Mouse (Mus musculus) CH12.LX (cell line): ENCODE results near the gene Strip1. TPM values are rescaled to one million over a fixed set of nuclear protein-coding genes. Genes with fewer than 3 reads are reported as not detected.

ENCODE experiments used
- DNase-seq: peaks from one replicate; pipeline ENCODE4 v3.0.0-alpha.2; 2013; ENCODE audit errors: extremely low read depth
- H3K27ac ChIP-seq: 2 replicates; pipeline ENCODE4 v1.5.1; 2012; ENCODE audit warnings: low read depth, mild to moderate bottlenecking, control low read depth, moderate library complexity; ENCODE audit not compliant: insufficient read depth
- H3K27me3 ChIP-seq: replicated peaks from 2 replicates; pipeline ENCODE3; 2012; ENCODE audit warnings: inconsistent platforms
- H3K36me3 ChIP-seq, 2 experiments: replicated peaks in 1 of 2; 2 replicates each; pipeline versions ENCODE3 to v1.6.1; 2012; ENCODE audit warnings: inconsistent platforms in 1 of 2, low read length in 1 of 2, mild to moderate bottlenecking in 1 of 2, mixed read lengths in 1 of 2, moderate library complexity in 1 of 2; ENCODE audit not compliant: control insufficient read depth in 1 of 2, insufficient read depth in 1 of 2
- H3K4me1 ChIP-seq, 2 experiments: 2 replicates each; pipeline ENCODE4 v1.6.1; 2012; ENCODE audit warnings: inconsistent platforms in 1 of 2, moderate library complexity in 1 of 2; ENCODE audit not compliant: insufficient read depth in 2 of 2, control insufficient read depth in 1 of 2
- H3K4me2 ChIP-seq: 2 replicates; pipeline ENCODE4 v1.6.1; 2012; ENCODE audit warnings: low read depth, mild to moderate bottlenecking, control low read depth; ENCODE audit not compliant: poor library complexity, insufficient read depth, severe bottlenecking
- H3K4me3 ChIP-seq, 3 experiments: fragments of 150-350 bp in 1 of 3; sonication (generic) in 1 of 3; replicated peaks in 1 of 3; 2 replicates each; pipeline versions ENCODE3 to v1.5.1; 2011 to 2012; ENCODE audit warnings: low read depth in 2 of 3, low read length in 2 of 3, mild to moderate bottlenecking in 2 of 3, moderate library complexity in 2 of 3, control low read depth in 1 of 3, improper control_type of control experiment in 1 of 3, inconsistent platforms in 1 of 3, mixed read lengths in 1 of 3; ENCODE audit not compliant: poor library complexity in 1 of 3
- H3K79me2 ChIP-seq: replicated peaks from 2 replicates; pipeline ENCODE4 v1.6.1; 2012; ENCODE audit warnings: mild to moderate bottlenecking, moderate library complexity; ENCODE audit not compliant: control insufficient read depth, poor library complexity, insufficient read depth, severe bottlenecking; ENCODE audit errors: extremely low read depth
- H3K9ac ChIP-seq: 2 replicates; pipeline ENCODE4 v1.6.1; 2012; ENCODE audit warnings: low read depth, mild to moderate bottlenecking, control low read depth, moderate library complexity; ENCODE audit not compliant: insufficient read depth
- H3K9me3 ChIP-seq: replicated peaks from 2 replicates; pipeline ENCODE3; 2012; ENCODE audit warnings: low read length, inconsistent platforms, mixed read lengths
- CHD1 ChIP-seq: IDR thresholded peaks from 2 replicates; pipeline ENCODE4 v1.6.1; 2012; ENCODE audit warnings: low read depth, low read length, improper control_type of control experiment, inconsistent platforms
- CTCF ChIP-seq, 2 experiments: IDR thresholded peaks in 1 of 2; conservative IDR thresholded peaks in 1 of 2; 2 replicates each; pipeline ENCODE4 v1.5.1; 2011 to 2012; ENCODE audit warnings: low read depth in 2 of 2, low read length in 2 of 2, improper control_type of control experiment in 1 of 2, inconsistent platforms in 1 of 2, mild to moderate bottlenecking in 1 of 2, moderate library complexity in 1 of 2
- ELF1 ChIP-seq: IDR thresholded peaks from 2 replicates; pipeline ENCODE4 v1.6.1; 2014; ENCODE audit warnings: low read depth, mild to moderate bottlenecking, inconsistent platforms, low read length, improper control_type of control experiment
- EP300 ChIP-seq: IDR thresholded peaks from 2 replicates; pipeline ENCODE4 v1.6.1; 2011; ENCODE audit warnings: low read length, improper control_type of control experiment
- HCFC1 ChIP-seq: IDR thresholded peaks from 2 replicates; pipeline ENCODE4 v1.6.1; 2012; ENCODE audit warnings: low read depth, mild to moderate bottlenecking, inconsistent platforms, low read length, improper control_type of control experiment
- JUN ChIP-seq: IDR thresholded peaks from 2 replicates; pipeline ENCODE4 v1.6.1; 2011; ENCODE audit warnings: low read depth, mild to moderate bottlenecking, low read length, improper control_type of control experiment, moderate library complexity; ENCODE audit not compliant: insufficient read depth
- MAFK ChIP-seq: IDR thresholded peaks from 2 replicates; pipeline ENCODE4 v1.6.1; 2011; ENCODE audit warnings: low read length, improper control_type of control experiment; ENCODE audit not compliant: insufficient replicate concordance
- MYC ChIP-seq: IDR thresholded peaks from 2 replicates; pipeline ENCODE4 v1.6.1; 2011; ENCODE audit warnings: low read depth, mild to moderate bottlenecking, improper control_type of control experiment, low read length
- NELFE ChIP-seq: IDR thresholded peaks from 2 replicates; pipeline ENCODE4 v1.6.1; 2011; ENCODE audit warnings: low read depth, low read length, improper control_type of control experiment
- PAX5 ChIP-seq: IDR thresholded peaks from 2 replicates; pipeline ENCODE4 v1.6.1; 2012; ENCODE audit warnings: low read length, inconsistent platforms, mixed read lengths
- POLR2A ChIP-seq: IDR thresholded peaks from 2 replicates; pipeline ENCODE4 v1.6.1; 2011; ENCODE audit warnings: low read depth, mild to moderate bottlenecking, improper control_type of control experiment, low read length
- RAD21 ChIP-seq: IDR thresholded peaks from 2 replicates; pipeline ENCODE4 v1.6.1; 2011; ENCODE audit warnings: low read depth, mild to moderate bottlenecking, low read length, improper control_type of control experiment, moderate library complexity
- SMC3 ChIP-seq: IDR thresholded peaks from 2 replicates; pipeline ENCODE4 v1.6.1; 2011; ENCODE audit warnings: low read depth, low read length, improper control_type of control experiment
- TBP ChIP-seq: conservative IDR thresholded peaks from 2 replicates; pipeline ENCODE4 v1.6.1; 2011; ENCODE audit warnings: low read depth, low read length, improper control_type of control experiment
- UBTF ChIP-seq: IDR thresholded peaks from 2 replicates; pipeline ENCODE4 v1.6.1; 2012; ENCODE audit warnings: low read depth, mild to moderate bottlenecking, inconsistent platforms, low read length, improper control_type of control experiment, moderate library complexity
- USF1 ChIP-seq: IDR thresholded peaks from 2 replicates; pipeline ENCODE4 v1.6.1; 2014; ENCODE audit warnings: low read depth, mild to moderate bottlenecking, inconsistent platforms, low read length, improper control_type of control experiment
- USF2 ChIP-seq: conservative IDR thresholded peaks from 2 replicates; pipeline ENCODE4 v1.6.1; 2011; ENCODE audit warnings: low read depth, low read length, improper control_type of control experiment
- dilution Hi-C: fragments of 300-500 bp; cut with MboI; formaldehyde crosslinking; loops from 2 replicates; pipeline ENCODE4 v1.14.3; 2020; ENCODE audit warnings: low sequenced_read_pairs; ENCODE audit not compliant: extremely low pct_unique_long_range_greater_than_20kb, extremely low pct_ligation_motif_present
- in situ Hi-C: fragments of 300-500 bp; cut with MboI; formaldehyde crosslinking; loops from 3 replicates; pipeline ENCODE4 v1.14.3; 2019; ENCODE audit warnings: low sequenced_read_pairs, low pct_ligation_motif_present, low pct_unique_long_range_greater_than_20kb, mixed read lengths
- polyA plus RNA-seq: library from polyadenylated mRNA; unstranded; fragments of >175 nt; gene quantifications from 2 replicates; pipeline ENCODE4 v1.2.1, GENCODE M21; 2012; ENCODE audit warnings: low read depth; ENCODE audit not compliant: insufficient read length
- total RNA-seq, 2 experiments: library from RNA; depleted of rRNA; stranded (reverse); fragments of 300-350 nt in 1 of 2; fragments of >200 nt in 1 of 2; gene quantifications; 2 replicates each; pipeline ENCODE4 v1.2.3; 2012 to 2014

The Strip1 gene
- total and polyA plus RNA-seq, 3 experiments, result 18.4 to 28.2 (median 27.0) TPM

GRCm38 (mm10) chr3:107607221-107607620, 24.3 kb downstream of the Strip1 start:
- Histone ChIP-seq H3K4me1 (peaks cover 49 to 68% of the 10 kb centered on the region in 2 experiments), H3K9me3 (no peaks in the 10 kb centered on the region), H3K4me2 (no peak overlapping the region), H3K9ac (no peak overlapping the region)
- dilution Hi-C loops, result no loop called here
- TF ChIP-seq PAX5, result no peak
- TF ChIP-seq, all 38 proteins: peak for 0
- Histone ChIP-seq H3K4me3 (peak overlapping the region in 1 of 3 experiments; percentile 7), H3K36me3 (peaks cover 2 to 6% of the 10 kb centered on the region in 2 experiments), H3K27ac (no peak overlapping the region), H3K27me3 (no peaks in the 10 kb centered on the region), H3K79me2 (no peaks in the 10 kb centered on the region)
- in situ Hi-C loops, result no loop called here
- DNase-seq, result no peak

- H3K27me3 ChIP-seq, result peaks cover 4% of the 10 kb centered on the region
- dilution Hi-C loops, result no loop called here
- peaks cover 36 to 49% of the 10 kb centered on the region in 2 experiments for H3K4me1 ChIP-seq
Observed at GRCm38 (mm10) chr3:107605304-107605703, 26.2 kb downstream of the Strip1 start.

GRCm38 (mm10) chr3:107600127-107600526, 31.4 kb downstream of the Strip1 start:
- in situ Hi-C loops, result no loop called here
- peaks cover 17% of the 10 kb centered on the region for H3K9me3 ChIP-seq
- no peaks in the 10 kb centered on the region for H3K36me3 ChIP-seq
- H3K27me3 ChIP-seq, result peaks cover 4% of the 10 kb centered on the region
- DNase-seq, result no peak
- dilution Hi-C loops, result no loop called here
- H3K4me2 ChIP-seq, result no peak overlapping the region
- no peak overlapping the region for H3K4me3 ChIP-seq
- peaks cover 5 to 13% of the 10 kb centered on the region in 2 experiments; a peak in 2 of 4 replicates for H3K4me1 ChIP-seq
- TF ChIP-seq SMC3 (no peak), MAFK (no peak), MYC (no peak), NELFE (no peak), TBP (no peak), RAD21 (no peak), POLR2A (no peak), CHD1 (no peak), ELF1 (no peak), PAX5 (no peak), CTCF (conservative IDR thresholded peaks at IDR 0.05 in 1 of 2, IDR thresholded peaks at IDR 0.05 in 1 of 2; ENCODE audit: low read depth in 2 of 2, low read length in 2 of 2) (no peak), JUN (no peak), USF2 (no peak), UBTF (no peak), EP300 (no peak), USF1 (no peak), HCFC1 (no peak)
- no peaks in the 10 kb centered on the region for H3K79me2 ChIP-seq
- H3K9ac ChIP-seq, result no peak overlapping the region
- no peak overlapping the region for H3K27ac ChIP-seq

More at GRCm38 (mm10) chr3:107605304-107605703, 26.2 kb downstream of the Strip1 start:
- DNase-seq, result peak; percentile 49
- no peaks in the 10 kb centered on the region for H3K9me3 ChIP-seq
- no peaks in the 10 kb centered on the region for H3K36me3 ChIP-seq
- TF ChIP-seq UBTF (no peak), RAD21 (peak; percentile 39), PAX5 (no peak), SMC3 (peak; percentile 75), CTCF (conservative IDR thresholded peaks at IDR 0.05 in 1 of 2, IDR thresholded peaks at IDR 0.05 in 1 of 2; ENCODE audit: low read depth in 2 of 2, low read length in 2 of 2) (peak; percentile 46 to 76; a peak in 3 of 4 replicates)
- no peak overlapping the region for H3K4me3 ChIP-seq
- in situ Hi-C loops, result no loop called here
- no peak overlapping the region for H3K4me2 ChIP-seq
- H3K9ac ChIP-seq, result no peak overlapping the region
- no peaks in the 10 kb centered on the region for H3K79me2 ChIP-seq
- no peak overlapping the region for H3K27ac ChIP-seq
